Mouse (Mus musculus): ENCODE results near the gene Nlrp9c. TPM values are rescaled to one million over a fixed set of nuclear protein-coding genes. Genes with fewer than 3 reads are reported as not detected.
"Not testable (repeated sequence)": the region's sequence is repeated elsewhere in the genome, so short reads cannot be mapped to it uniquely, and the experiment has no call there.

Nlrp9c gene
- polyA plus RNA-seq, 1 experiment from 2014 or later, result not detected

DNA sequence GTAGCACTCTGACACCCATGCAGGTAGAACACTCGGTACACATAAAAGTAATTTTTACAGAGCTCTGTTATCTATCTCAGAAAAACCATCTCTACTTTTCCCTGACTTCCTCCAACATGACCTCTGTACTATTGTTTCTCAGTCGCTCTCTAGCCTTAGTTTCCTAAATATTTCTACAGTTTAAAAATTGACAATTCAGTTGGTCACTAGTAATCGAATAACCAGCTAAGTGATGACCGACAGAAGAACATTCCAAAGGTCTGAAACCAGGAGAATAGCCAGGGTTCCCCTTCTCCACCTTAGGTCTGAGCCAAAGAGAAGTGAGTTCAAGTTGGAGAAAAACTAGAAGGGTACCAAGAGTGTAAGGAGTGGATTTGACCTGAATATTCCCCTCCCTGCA is 91.7 kb downstream of the Nlrp9c start:
- H3K9me3 ChIP-seq, result peaks cover 11% of the 10 kb centered on the region
- WGBS, result 80% methylated on average over 4 of the region's 4 CpGs
- ATAC-seq (ENCODE audit: low FRiP score); H3K4me3 ChIP-seq (replicated peaks); H3K27ac ChIP-seq; H3K9ac ChIP-seq; H3K4me1 ChIP-seq; H3K27me3 ChIP-seq; H3K36me3 ChIP-seq (replicated peaks); H3K4me2 ChIP-seq: not testable (repeated sequence)

DNA sequence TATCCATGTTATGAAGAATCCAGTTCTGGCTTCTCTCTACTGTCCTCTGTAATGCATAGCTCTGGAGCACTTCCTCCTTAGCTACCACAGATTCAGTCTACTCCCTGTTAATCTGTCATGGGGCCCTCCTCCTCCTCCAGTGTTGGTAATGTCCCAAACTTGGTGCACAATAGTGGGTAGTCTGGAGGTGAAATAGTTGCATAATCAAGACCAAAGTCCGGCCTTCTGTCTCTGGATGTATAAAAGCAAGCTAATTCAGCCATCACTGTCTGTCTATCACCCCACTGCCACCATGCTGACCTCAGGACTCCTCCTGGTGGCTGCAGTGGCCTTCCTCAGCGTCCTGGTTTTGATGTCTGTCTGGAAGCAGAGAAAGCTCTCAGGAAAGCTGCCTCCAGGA is 96.6 kb downstream of the Nlrp9c start, which contains the start of gene Cyp2a4:
Gene Cyp2a4 (plus strand): TSS at position 244 of the 400 bp plus-strand sequence.
- not testable (repeated sequence) for H3K27ac ChIP-seq; H3K4me1 ChIP-seq; H3K27me3 ChIP-seq; H3K4me3 ChIP-seq (replicated peaks); H3K4me2 ChIP-seq; H3K9ac ChIP-seq; H3K36me3 ChIP-seq (replicated peaks); ATAC-seq (ENCODE audit: low FRiP score)
- H3K9me3 ChIP-seq, result peaks cover 14% of the 10 kb centered on the region
- 62% methylated on average over 2 of the region's 2 CpGs for WGBS

DNA sequence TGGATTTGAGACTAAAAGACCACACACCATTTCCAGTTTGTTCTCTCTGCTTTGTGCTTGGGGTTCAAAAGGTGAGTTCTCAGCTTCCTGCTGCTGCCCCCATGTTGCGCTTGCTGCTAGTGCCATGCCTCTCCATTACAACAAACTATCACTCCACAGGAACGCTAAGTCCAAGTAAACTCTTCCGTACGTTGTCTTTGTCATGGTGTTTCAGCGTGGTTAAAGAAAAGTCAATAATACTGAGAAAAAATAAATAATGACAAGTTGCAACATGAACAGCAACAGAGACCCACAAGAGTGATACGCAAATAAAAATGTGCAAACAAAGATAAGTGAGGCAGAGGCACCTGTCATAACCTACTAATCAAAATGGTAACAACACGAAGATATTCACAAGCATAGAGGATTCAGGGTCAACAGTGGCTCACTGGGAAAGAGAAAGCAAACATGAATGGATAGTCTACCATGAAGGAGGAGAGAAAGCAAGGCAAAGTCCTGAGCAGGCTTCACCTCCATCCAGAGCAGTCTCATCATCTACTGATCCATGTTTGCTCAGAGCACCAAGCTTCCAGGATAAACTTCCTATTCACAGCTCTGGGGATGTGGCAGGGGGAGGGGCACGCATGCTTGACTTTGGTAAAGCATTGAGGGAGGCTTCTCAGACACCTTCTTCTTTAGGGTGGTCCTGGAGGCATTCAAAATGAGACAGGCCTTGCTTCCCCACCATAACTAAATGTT is 99.9 kb downstream of the Nlrp9c start:
- H3K27ac ChIP-seq; H3K4me3 ChIP-seq (replicated peaks); H3K27me3 ChIP-seq; H3K36me3 ChIP-seq (replicated peaks); H3K4me2 ChIP-seq; ATAC-seq (ENCODE audit: low FRiP score); H3K9ac ChIP-seq; H3K4me1 ChIP-seq: not testable (repeated sequence)
- H3K9me3 ChIP-seq, result peaks cover 13% of the 10 kb centered on the region
- 82% methylated on average over 8 of the region's 8 CpGs for WGBS

Other genes starting within 250 kb of the Nlrp9c start
- gene Cyp2b9, start 230.3 kb downstream of the Nlrp9c start, polyA plus RNA-seq (2016; fragmentation: Nextera tagmentation; extraction: Ambion mirVana), result not detected in 2 replicates
- not detected in 2 replicates for gene Vmn1r184, start 143.4 kb downstream of the Nlrp9c start, polyA plus RNA-seq (2016; fragmentation: Nextera tagmentation; extraction: Ambion mirVana)
- gene Cyp2a4, start 96.5 kb downstream of the Nlrp9c start, polyA plus RNA-seq (2016; fragmentation: Nextera tagmentation; extraction: Ambion mirVana), result not detected in 2 replicates
- not detected in 2 replicates for gene Nlrp4a, start 31.4 kb upstream of the Nlrp9c start, polyA plus RNA-seq (2016; fragmentation: Nextera tagmentation; extraction: Ambion mirVana)
- not detected in 2 replicates for gene Nlrp9a, start 131.3 kb upstream of the Nlrp9c start, polyA plus RNA-seq (2016; fragmentation: Nextera tagmentation; extraction: Ambion mirVana)
- gene Vmn1r185, start 214.8 kb upstream of the Nlrp9c start, polyA plus RNA-seq (2016; fragmentation: Nextera tagmentation; extraction: Ambion mirVana), result not detected in 2 replicates

All from forebrain, embryonic 12.5 days (tissue).